Mouse (Mus musculus) retina, adult 2 months (tissue): ENCODE results near the gene Mtcl1.

Experiments
- DNase-seq: peaks from one replicate; pipeline ENCODE4 v3.0.0-alpha.2; 2012; ENCODE audit warnings: low read depth, low spot score

Gene Mtcl1

GRCm38 (mm10) chr17:66363852-66364524 is 85.6 kb downstream of the Mtcl1 start:
- DNase-seq = no peak

- no peak for DNase-seq
Measured at GRCm38 (mm10) chr17:66362287-66363016, 87.1 kb downstream of the Mtcl1 start.

GRCm38 (mm10) chr17:66358026-66358978 is 91.2 kb downstream of the Mtcl1 start:
- no peak for DNase-seq

GRCm38 (mm10) chr17:66357171-66358025 is 92.2 kb downstream of the Mtcl1 start:
- no peak for DNase-seq

GRCm38 (mm10) chr17:66353907-66354306 is 95.6 kb downstream of the Mtcl1 start:
- no peak for DNase-seq

GRCm38 (mm10) chr17:66352847-66353643 is 96.5 kb downstream of the Mtcl1 start:
- no peak for DNase-seq

- DNase-seq = no peak
Measured at GRCm38 (mm10) chr17:66352219-66352618, 97.3 kb downstream of the Mtcl1 start.

GRCm38 (mm10) chr17:66350689-66351088 is 98.9 kb downstream of the Mtcl1 start:
- no peak for DNase-seq

GRCm38 (mm10) chr17:66350127-66350526 is 99.4 kb downstream of the Mtcl1 start:
- no peak for DNase-seq

GRCm38 (mm10) chr17:66346378-66346777 is 103.2 kb downstream of the Mtcl1 start:
- no peak for DNase-seq

GRCm38 (mm10) chr17:66345680-66346079 is 103.9 kb downstream of the Mtcl1 start:
- DNase-seq = no peak

GRCm38 (mm10) chr17:66342932-66343331 is 106.6 kb downstream of the Mtcl1 start:
- no peak for DNase-seq

- DNase-seq = no peak
Measured at GRCm38 (mm10) chr17:66341670-66342069, 107.9 kb downstream of the Mtcl1 start.

GRCm38 (mm10) chr17:66340798-66341197 is 108.8 kb downstream of the Mtcl1 start:
- no peak for DNase-seq

GRCm38 (mm10) chr17:66337929-66338328 is 111.6 kb downstream of the Mtcl1 start:
- no peak for DNase-seq

- no peak for DNase-seq
Measured at GRCm38 (mm10) chr17:66335568-66335967, 114.0 kb downstream of the Mtcl1 start.

GRCm38 (mm10) chr17:66334894-66335293 is 114.7 kb downstream of the Mtcl1 start:
- DNase-seq = no peak

- DNase-seq = no peak
Measured at GRCm38 (mm10) chr17:66331207-66331606, 118.3 kb downstream of the Mtcl1 start.

GRCm38 (mm10) chr17:66326552-66327045 is 123.0 kb downstream of the Mtcl1 start:
- DNase-seq = no peak

- no peak for DNase-seq
Measured at GRCm38 (mm10) chr17:66326204-66326545, 123.4 kb downstream of the Mtcl1 start.
